Mouse (Mus musculus) olfactory bulb, adult 2 months (tissue): Measurements from ENCODE around the gene Pear1.

Experiments
- CTCF ChIP-seq: fragments of 200-500 bp; IDR thresholded peaks from 2 replicates; pipeline ENCODE4 v1.5.1; 2012; ENCODE audit warnings: low read depth, mild to moderate bottlenecking, low read length, moderate library complexity; ENCODE audit not compliant: insufficient read depth
- POLR2A ChIP-seq: fragments of 200-500 bp; IDR thresholded peaks from 2 replicates; pipeline ENCODE4 v1.6.1; 2012; ENCODE audit warnings: mild to moderate bottlenecking, low read depth, low read length, moderate library complexity; ENCODE audit not compliant: insufficient read depth

DNA sequence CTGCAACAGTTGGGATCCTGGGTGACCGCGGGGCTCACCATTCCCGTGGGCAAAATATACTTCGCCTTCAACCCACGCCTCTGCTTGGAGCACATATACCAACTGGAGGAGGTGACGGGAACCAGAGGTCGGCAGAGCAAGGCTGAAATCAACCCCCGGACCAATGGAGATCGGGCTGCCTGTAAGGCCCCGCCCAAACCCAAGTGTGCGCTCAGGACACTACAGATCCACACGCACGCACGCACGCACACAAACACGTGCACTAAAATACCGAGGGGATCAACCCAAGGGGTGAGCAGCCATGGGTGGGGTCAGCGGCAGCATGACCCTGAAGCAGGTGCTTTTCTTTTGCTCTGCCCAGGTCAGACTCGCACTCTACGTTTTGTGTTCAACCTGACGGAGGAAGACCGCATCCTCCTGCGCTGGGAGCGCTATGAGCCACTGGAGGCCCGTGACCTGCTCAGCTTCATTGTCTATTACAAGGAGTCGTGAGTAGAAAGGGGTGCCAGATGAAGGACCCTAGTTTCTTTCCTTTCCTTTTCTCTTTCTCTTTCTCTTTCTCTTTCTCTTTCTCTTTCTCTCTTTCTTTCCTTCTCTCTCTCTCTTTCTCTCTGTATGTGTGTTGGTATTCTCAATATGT lies 19.9 kb downstream of the Pear1 start:
- TF ChIP-seq CTCF, result no peak
- TF ChIP-seq POLR2A, result no peak
